Mouse (Mus musculus): ENCODE data around the gene Iqcn.

Iqcn gene

DNA sequence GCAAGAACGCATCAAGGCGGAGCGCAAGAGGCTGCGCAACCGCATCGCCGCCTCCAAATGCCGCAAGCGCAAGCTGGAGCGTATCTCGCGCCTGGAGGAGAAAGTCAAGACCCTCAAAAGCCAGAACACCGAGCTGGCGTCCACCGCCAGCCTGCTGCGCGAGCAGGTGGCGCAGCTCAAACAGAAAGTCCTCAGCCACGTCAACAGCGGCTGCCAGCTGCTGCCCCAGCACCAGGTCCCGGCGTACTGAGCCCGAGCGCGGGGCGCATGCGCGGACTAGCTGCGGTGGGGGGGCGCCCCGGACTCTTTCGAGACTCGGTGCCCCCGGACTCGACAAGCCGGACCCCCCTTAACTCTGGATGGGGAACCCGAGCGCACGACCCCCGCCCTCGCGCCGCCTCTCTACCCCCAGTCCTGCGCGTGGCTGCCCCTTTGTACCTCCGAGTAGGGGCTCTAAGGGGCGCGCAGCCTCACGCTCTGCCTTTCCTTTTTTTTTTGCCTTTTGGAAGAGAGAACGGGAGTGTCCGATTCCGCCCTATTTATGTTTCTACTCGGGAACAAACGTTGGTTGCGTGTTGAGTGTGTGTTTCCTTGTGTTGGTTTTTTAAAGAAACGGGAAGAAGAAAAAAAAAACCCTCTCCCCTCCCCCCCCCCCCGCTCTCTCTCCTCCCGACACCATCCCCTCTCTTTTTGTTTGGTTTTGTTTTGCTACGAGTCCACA lies 3.3 kb upstream of the Iqcn start:
- DNase-seq (ENCODE audit: low spot score in 2 of 2) = peak; percentile 86 to 88

GRCm38 (mm10) chr8:70700555-70700922 lies 2.7 kb upstream of the Iqcn start:
- peak; percentile 93 to 95 for DNase-seq (ENCODE audit: low spot score in 2 of 2)

- DNase-seq (ENCODE audit: low spot score in 2 of 2) = no peak
These were observed 1.9 kb upstream of the Iqcn start for GRCm38 (mm10) chr8:70701048-70701981.

DNA sequence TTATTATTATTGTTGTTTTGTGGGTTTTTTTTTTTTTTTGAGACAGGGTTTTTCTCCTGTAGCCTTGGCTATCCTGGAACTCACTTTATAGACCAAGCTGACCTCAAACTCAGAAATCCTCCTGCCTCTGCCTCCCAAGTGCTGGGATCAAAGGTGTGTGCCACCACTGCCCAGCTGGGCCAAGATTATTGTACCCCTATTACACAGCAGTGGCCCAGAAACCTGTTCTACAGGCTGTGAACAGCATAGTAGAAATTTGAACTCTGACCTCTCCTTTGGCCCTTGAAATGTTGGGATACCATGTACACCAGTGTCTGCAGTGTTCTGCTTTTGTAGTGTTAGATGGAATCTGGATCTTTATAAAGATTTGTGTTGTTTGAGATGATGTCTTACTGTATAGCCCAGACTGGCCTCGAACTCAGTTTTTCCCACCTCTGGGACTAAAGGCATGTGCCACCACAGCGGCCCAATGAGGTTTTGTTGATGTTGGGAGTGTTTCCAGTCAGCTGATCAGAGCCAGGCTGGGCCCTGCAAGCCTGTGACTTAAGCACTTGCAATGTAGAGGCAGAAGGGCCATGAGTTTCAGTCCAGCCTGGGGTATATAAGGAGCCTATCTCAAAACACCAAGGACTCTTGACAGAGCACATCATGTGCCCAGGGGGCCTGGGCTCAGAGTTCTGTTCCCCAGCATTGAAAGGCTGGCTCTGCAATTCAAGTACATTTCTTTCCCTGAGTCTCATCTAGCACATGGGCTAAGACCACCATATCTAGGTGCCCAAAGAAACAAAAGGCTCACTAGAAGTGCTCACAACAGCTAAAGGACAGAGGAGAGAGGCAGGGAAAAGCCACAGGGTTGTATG lies 1.0 kb upstream of the Iqcn start:
- DNase-seq (ENCODE audit: low spot score in 2 of 2) = no peak

DNA sequence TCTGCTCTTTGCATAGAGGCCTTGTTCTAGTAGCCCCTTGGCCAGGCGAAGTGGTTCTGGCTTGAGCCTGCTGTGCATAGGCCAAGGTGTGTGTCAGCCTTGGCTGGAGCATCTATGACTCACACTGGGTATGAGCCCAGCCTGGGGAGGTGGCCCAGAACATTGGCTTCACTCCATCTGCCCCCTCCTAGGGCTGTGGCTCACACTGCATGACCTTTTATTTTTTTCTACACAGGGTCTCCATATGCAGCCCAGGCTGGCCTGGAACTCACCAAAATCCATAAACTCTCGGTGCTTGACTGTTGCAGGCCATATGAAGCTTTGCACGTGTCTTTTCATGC lies 445 bp upstream of the Iqcn start:
- no peak for DNase-seq (ENCODE audit: low spot score in 2 of 2)

- DNase-seq (ENCODE audit: low spot score in 2 of 2) = no peak
These were observed 5.0 kb downstream of the Iqcn start for GRCm38 (mm10) chr8:70708281-70708680.

GRCm38 (mm10) chr8:70709794-70710193 lies 6.5 kb downstream of the Iqcn start:
- no peak for DNase-seq (ENCODE audit: low spot score in 2 of 2)

DNA sequence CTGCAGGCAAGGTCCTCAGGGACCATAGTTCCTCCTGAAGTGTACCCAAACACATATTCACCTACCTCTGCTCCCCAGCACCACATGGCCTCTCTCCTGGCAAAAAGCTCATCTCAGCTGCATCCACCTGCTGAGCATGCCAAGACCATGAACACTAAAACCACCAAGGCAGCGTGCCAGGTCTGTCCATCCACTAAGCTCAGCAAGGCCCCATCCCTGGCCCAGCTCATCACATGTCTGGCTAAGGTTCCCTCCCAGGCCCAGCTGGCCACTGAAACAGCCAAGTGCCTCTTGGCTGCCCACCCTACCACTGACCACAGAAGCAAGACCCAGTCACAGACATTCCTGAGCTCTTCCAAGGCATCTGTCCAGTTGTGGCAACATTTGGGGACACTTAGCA lies 7.0 kb downstream of the Iqcn start:
- DNase-seq (ENCODE audit: low spot score in 2 of 2) = no peak

DNA sequence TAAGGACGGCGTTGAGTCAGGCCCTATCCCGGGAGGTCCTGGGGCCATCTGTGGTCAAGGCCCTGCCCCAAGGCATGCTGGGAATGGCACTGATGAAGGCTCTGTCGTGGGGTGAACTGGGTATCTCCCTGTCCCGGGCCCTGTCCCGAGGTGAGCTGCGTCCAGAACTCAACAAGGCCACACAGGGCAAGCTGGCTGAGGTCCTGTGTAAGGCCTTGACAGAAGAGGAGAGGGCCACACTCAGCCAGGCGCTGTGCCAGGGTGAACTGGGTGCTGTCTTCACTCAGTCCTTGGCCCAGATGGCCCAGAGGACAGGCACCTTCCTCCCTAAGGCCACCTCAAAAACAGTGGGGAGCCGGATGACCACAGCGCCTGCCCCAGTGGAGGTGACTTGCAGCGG lies 7.8 kb downstream of the Iqcn start:
- no peak for DNase-seq (ENCODE audit: low spot score in 2 of 2)

GRCm38 (mm10) chr8:70713991-70714390 lies 10.7 kb downstream of the Iqcn start:
- DNase-seq (ENCODE audit: low spot score in 2 of 2) = no peak

DNA sequence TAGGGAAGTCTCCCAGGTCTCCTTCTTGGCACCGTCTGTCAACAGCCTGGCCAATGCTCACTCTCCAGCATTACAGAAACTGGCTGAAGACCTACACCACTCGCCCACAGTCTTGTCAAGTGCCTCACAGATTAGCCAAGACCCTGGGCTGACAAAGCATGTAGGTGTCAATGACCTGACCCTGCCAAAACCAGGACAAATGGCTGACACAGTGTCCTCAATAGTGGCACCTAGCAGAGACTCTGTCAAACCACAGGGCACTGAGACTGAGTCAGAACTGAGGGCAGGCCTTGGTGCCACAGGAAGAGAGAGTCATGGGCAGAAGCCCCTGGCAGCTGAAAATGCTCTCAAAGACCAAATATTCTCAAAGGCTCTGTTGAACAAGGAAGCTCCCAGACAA lies 11.8 kb downstream of the Iqcn start:
- no peak for DNase-seq (ENCODE audit: low spot score in 2 of 2)

DNA sequence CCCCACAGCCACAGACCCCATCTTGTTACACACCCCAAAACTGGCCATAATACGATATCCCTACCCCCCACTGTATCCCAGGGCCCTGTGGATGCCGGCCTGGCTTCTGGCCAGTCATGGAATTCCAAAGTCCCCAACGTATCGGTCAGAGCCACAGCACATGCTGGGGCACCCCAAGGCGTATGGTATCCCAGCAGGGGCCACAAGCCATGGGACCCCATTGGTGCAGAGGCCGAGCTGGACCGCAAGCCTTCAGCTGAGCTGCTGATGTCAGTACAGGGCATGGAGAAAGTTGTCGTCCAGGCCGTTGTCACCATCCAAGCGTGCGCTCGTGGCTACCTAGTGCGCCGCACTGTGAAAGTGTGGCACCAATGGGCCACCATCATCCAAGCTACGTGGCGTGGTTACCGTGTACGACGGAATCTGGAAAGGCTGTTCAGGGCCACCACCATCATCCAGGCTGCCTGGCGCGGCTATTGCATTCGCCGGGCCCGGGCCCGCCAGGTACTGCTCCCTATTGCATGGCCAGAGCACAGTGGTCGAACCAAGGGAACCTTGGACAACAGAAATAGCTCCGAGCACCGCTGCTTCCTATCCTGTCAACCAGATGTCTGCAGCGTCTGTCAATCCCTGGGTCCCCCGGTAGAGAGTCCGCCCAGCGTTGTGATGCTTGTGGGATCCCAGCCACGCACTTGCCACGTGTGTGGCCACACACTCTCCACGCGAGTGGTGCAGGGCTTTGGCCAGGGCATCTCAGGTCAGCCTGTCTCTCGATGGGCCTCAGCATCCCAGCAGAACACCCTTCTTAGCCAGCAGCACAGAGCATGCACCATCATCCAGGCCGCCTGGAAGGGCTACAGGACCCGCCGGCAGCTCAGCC lies 13.5 kb downstream of the Iqcn start:
- DNase-seq (ENCODE audit: low spot score in 2 of 2) = no peak

DNA sequence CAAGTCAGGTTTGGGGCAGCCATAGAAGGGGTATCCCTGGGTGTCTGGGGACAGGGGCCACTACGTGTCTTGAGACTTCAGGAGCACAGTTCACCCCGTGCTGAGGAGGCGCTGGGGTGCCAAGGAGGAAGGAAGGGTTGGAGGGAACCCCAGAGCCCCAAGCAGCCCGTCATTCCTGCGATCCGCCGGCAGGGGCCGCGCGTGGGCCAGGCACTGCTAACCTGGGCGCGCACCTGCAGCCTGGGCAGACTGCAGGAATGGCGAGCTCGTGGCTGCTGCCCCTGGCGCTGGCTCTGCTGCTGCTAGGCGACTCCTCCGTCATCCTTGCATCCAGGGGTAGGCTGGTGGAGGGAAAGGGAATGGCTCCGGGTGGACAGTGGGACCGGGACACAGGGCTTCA lies 15.0 kb downstream of the Iqcn start, which contains the start of gene Gm3336:
TSS of gene Gm3336 (plus strand) at position 247 of the 400 bp plus-strand sequence.
- peak; percentile 71 to 86 for DNase-seq (ENCODE audit: low spot score in 2 of 2)

GRCm38 (mm10) chr8:70719796-70720270 lies 16.6 kb downstream of the Iqcn start:
- DNase-seq (ENCODE audit: low spot score in 2 of 2) = no peak

DNA sequence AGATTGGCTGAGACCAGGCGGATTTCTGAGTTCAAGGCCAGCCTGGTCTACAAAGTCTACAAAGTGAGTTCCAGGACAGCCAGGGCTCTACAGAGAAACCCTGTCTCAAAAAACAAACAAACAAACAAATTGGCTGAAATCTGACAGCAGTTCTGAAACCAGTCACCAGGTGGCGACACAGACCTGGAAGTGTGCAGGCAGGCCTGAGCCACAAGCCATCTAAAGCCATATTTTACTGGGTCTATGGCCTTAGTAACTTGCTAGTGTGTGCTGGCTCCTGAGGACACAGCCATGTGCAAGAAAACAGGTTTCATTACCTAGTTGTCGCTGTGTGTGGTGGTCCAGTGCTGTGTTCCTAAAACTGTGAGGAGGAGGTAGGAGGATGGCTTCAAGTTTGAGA lies 17.5 kb downstream of the Iqcn start:
- peak; percentile 51 to 79 for DNase-seq (ENCODE audit: low spot score in 2 of 2)

- no peak for DNase-seq (ENCODE audit: low spot score in 2 of 2)
These were observed 18.3 kb downstream of the Iqcn start for GRCm38 (mm10) chr8:70721601-70722000.

DNA sequence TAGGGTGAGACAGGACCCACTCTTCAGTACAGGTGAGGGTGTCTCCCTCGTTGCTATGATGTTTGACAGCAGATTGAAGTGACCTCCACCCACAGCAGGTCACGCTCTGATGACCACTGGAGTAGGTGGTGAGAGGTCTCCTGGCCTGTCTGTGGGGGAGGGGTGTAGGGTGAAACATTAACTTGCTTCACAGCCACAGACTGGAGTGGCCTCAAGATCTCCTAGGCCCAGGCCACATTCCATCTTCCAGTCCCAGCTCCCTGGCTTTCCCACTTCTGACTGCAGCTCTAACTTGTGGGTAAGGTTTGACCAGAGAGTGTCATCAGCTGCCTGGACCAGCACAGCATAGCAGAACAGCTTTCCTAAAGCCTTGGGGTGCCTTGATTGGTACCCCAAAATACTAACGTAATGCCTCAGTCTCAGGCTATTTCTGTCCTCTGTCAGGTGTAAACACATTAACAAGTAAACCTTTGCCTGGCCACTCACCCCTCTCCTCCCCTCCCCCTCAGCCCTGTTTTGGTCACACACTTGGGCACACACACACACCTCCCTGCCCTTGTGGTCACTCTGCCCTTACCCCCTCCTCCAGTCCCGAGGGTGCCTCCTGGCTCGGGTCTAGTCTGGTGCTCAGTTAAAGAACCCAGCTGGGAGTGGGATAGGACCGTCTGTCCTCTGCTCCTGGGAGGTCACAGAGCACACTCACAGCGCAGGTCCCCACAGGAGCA lies 20.4 kb downstream of the Iqcn start, which contains the start of gene Pde4c:
TSS of gene Pde4c (plus strand) at position 235 of the 725 bp plus-strand sequence.
- DNase-seq (ENCODE audit: low spot score in 2 of 2) = no peak

DNA sequence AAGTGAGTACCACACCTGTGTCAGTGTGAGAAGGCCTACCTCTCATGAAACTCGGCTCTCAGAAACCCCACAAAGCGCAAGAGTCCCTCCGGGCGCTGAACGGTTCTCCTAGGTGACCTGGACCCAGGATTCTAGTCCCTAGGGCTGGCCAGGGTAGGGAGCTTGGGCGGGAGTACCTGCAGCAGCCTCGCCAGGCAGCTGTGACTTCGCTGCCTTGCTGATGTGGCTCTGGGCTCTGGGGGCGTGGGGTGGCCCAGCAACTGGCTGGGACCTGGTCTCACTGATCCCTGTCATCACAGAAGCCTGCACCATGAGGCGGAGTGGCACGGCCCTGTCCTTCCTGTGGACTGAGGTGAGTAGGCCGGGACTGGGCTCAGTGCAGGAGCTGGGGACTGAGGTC lies 21.0 kb downstream of the Iqcn start:
- DNase-seq (ENCODE audit: low spot score in 2 of 2) = no peak

- DNase-seq (ENCODE audit: low spot score in 2 of 2) = no peak
These were observed 22.7 kb downstream of the Iqcn start for GRCm38 (mm10) chr8:70725792-70726447.

GRCm38 (mm10) chr8:70726721-70727120 lies 23.5 kb downstream of the Iqcn start:
- DNase-seq (ENCODE audit: low spot score in 2 of 2) = no peak
